Comparison of ENCODE assay signal across 9 mouse cellular contexts in the genomic region with DNA sequence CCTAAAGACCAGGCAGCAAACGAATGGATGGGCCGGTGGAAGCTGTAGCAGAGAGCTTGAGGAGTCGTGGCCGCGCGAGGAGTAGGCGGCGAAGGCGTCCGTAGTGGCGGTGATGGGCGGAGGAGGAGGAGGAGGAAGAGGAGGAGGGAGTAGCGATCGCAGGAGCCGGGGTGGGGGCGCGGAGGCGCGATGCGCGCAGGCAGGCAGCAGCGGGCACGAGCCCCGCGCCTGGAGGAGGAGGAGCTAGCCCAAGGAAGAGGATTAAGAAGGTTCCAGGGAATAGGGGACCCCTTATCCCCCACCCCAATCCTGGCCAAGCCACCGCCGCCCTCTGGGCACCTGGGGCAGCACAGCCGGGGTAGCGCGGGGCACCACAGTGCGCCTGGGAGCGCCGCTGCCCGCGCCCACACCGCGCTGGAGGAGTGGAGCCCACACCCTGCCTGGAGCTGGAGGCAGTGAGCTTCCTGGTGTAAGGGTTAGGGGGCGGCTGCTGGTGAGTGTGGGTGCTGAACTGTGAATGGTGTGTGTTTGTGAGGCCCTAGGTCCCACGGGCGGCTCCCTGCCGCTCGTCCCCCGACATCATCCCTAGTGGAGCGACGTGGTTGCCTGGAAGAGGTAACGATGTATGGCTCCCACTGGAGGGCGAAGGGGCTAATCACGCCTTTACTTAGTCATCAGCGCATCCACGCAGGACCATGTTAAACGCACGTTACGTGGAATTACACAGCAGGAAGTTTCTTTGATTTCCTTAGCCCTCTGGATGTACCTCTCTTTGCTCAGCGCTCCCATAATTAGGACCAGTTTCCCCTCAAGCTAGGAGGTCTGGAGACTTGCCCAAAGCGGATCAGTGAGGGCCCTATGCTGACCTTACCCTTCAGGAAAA. TPM values are rescaled to one million over a fixed set of nuclear protein-coding genes. Genes with fewer than 3 reads are reported as not detected.
DNase-seq lines count a peak whose midpoint lies in the region; ATAC-seq lines count a peak whose summit lies in the region.
"Had no signal": no experiment of that assay in that cellular context is flagged by ENCODE, and none has a peak within 500 bp of the region (broad histone marks: within the 10 kb centered on the region; RNA-seq: fewer than 3 reads in every experiment).

A gene (minus strand): TSS at position 125 of the 883 bp plus-strand sequence.

- H3K4me2 ChIP-seq in embryonic facial prominence, embryonic 15.5 days (replicated peaks), result peak within 1 kb of the TSS; percentile 99
- H3K4me2 ChIP-seq in intestine, embryonic 14.5 days (ENCODE audit: low read length), result peak within 1 kb of the TSS; percentile 84
- H3K4me2 ChIP-seq in neural tube, embryonic 14.5 days (ENCODE audit: low read depth, low read length), result peak within 1 kb of the TSS; percentile 67

- under 1% methylated on average over 54 of the region's 55 CpGs for WGBS in embryonic facial prominence, embryonic 15.5 days
- under 1% methylated on average over 51 of the region's 55 CpGs for WGBS in intestine, embryonic 14.5 days
- under 1% methylated on average over 54 of the region's 55 CpGs for whole genome bisulfite sequencing in neural tube, embryonic 14.5 days

- H3K4me1 ChIP-seq in embryonic facial prominence, embryonic 15.5 days, result 0 out of 2 replicates have a peak, but pooled peaks cover 10% of the 10 kb centered on the region
- H3K4me1 ChIP-seq in intestine, embryonic 14.5 days (replicated peaks; ENCODE audit: control insufficient read depth, insufficient read depth, low read length), result no peaks in the 10 kb centered on the region
- peaks cover 3% of the 10 kb centered on the region; the same call in 1 of the 2 replicates for H3K4me1 ChIP-seq in neural tube, embryonic 14.5 days (ENCODE audit: control insufficient read depth, insufficient read depth, low read length)

- peak within 1 kb of the TSS; percentile 26 for H3K9ac ChIP-seq in embryonic facial prominence, embryonic 15.5 days
- peak within 1 kb of the TSS; percentile 36 for H3K9ac ChIP-seq in intestine, embryonic 14.5 days (ENCODE audit: low read length)
- peak within 1 kb of the TSS; percentile 89 for H3K9ac ChIP-seq in neural tube, embryonic 14.5 days (replicated peaks; ENCODE audit: low read depth, low read length)

- H3K36me3 ChIP-seq in embryonic facial prominence, embryonic 15.5 days, result no peaks in the 10 kb centered on the region
- no peaks in the 10 kb centered on the region for H3K36me3 ChIP-seq in intestine, embryonic 14.5 days (ENCODE audit: control insufficient read depth, insufficient read depth, low read length)
- H3K36me3 ChIP-seq in neural tube, embryonic 14.5 days (ENCODE audit: control insufficient read depth, insufficient read depth, low read length), result no peaks in the 10 kb centered on the region

- no peaks in the 10 kb centered on the region for H3K9me3 ChIP-seq in embryonic facial prominence, embryonic 15.5 days (replicated peaks)
- H3K9me3 ChIP-seq in intestine, embryonic 14.5 days (ENCODE audit: control insufficient read depth, low read length), result no peaks in the 10 kb centered on the region
- H3K9me3 ChIP-seq in neural tube, embryonic 14.5 days (ENCODE audit: control insufficient read depth, low read length), result no peaks in the 10 kb centered on the region

- H3K27me3 ChIP-seq in embryonic facial prominence, embryonic 15.5 days, result peaks cover 11% of the 10 kb centered on the region
- H3K27me3 ChIP-seq in intestine, embryonic 14.5 days (replicated peaks; ENCODE audit: control insufficient read depth, insufficient read depth, low read length), result peaks cover 24% of the 10 kb centered on the region
- no peaks in the 10 kb centered on the region; the same call in 1 of the 2 replicates for H3K27me3 ChIP-seq in neural tube, embryonic 14.5 days (ENCODE audit: control insufficient read depth, insufficient read depth, low read length)

- DNase-seq in kidney, adult 18-20 months, result peak; percentile 2
- DNase-seq in kidney, adult 9 months, result no peak
- peak; percentile 2 to 3 for DNase-seq in adrenal gland, postnatal 4 days (ENCODE audit: low spot score in 2 of 2)
- DNase-seq in intestine, embryonic 14.5 days (ENCODE audit: low spot score), result peak; percentile 76
- DNase-seq in left cerebral cortex, postnatal 4 days, result peak; percentile 76
- DNase-seq in spleen, postnatal 14 days (ENCODE audit: low spot score in 2 of 2), result no peak

- peak within 1 kb of the TSS; percentile 59 for H3K4me3 ChIP-seq in embryonic facial prominence, embryonic 15.5 days (replicated peaks)
- peak within 1 kb of the TSS; percentile 52 for H3K4me3 ChIP-seq in intestine, embryonic 14.5 days (ENCODE audit: low read depth, low read length)
- H3K4me3 ChIP-seq in neural tube, embryonic 14.5 days (ENCODE audit: low read depth, low read length), result peak within 1 kb of the TSS; percentile 75

- intact Hi-C loops in left cerebral cortex, postnatal 4 days (cut with DNase I), result loop anchor here (5.0 kb wide), 1 partner anchor 166 kb away; no protein-coding TSS in a partner anchor

- ATAC-seq in embryonic facial prominence, embryonic 15.5 days (ENCODE audit: insufficient number of reproducible peaks, low FRiP score, low TSS enrichment, low read depth), result peak; percentile 78
- peak; percentile 86 for ATAC-seq in intestine, embryonic 14.5 days (replicated peaks; ENCODE audit: low FRiP score, low TSS enrichment, low read depth)
- ATAC-seq in neural tube, embryonic 14.5 days (ENCODE audit: low read depth), result peak; percentile 94
- ATAC-seq: Patski had no signal

- no peak within 1 kb of the TSS for H3K27ac ChIP-seq in embryonic facial prominence, embryonic 15.5 days (replicated peaks)
- no peak within 1 kb of the TSS for H3K27ac ChIP-seq in intestine, embryonic 14.5 days (ENCODE audit: low read depth)
- H3K27ac ChIP-seq in neural tube, embryonic 14.5 days (ENCODE audit: low read depth, low read length), result peak within 1 kb of the TSS; percentile 81

RNA-seq across cellular contexts. Expression of the gene that starts here (rescaled TPM):
- under 1 TPM; 0.31 to 0.37 TPM for total RNA-seq in adrenal gland, postnatal 4 days (2021)
- polyA plus RNA-seq in embryonic facial prominence, embryonic 15.5 days (2015; fragmentation: Nextera tagmentation; extraction: Ambion mirVana), result 1.2 and 1.5 TPM in 2 replicates
- polyA plus RNA-seq in intestine, embryonic 14.5 days (2014; fragmentation: Nextera tagmentation; extraction: Ambion mirVana), result 2.0 and 2.7 TPM in 2 replicates
- 10 to 100 TPM; 49.3 to 58.5 TPM for total RNA-seq in left cerebral cortex, postnatal 4 days (2021)
- 42.5 and 44.9 TPM in 2 replicates for polyA plus RNA-seq in neural tube, embryonic 14.5 days (2014; fragmentation: Nextera tagmentation; extraction: Ambion mirVana)
- polyA plus RNA-seq: Patski had no signal

Comparison
In these comparisons a context has a peak if more than half of its experiments do, and no peak if none do; other contexts are left out.
1. RNA of the gene that starts here (total RNA-seq): 49.3 to 58.5 TPM in left cerebral cortex, postnatal 4 days; 0.31 to 0.37 TPM in adrenal gland, postnatal 4 days; every median in the first group is over 10 times any median in the second.
2. RNA of the gene that starts here (polyA plus RNA-seq): 42.5 to 44.9 TPM in neural tube, embryonic 14.5 days; 2.0 to 2.7 TPM in intestine, embryonic 14.5 days and 1.2 to 1.5 TPM in embryonic facial prominence, embryonic 15.5 days; every median in the first group is over 10 times any median in the second.
3. DNase-seq: peak in kidney, adult 18-20 months (single experiment), intestine, embryonic 14.5 days (single experiment) and left cerebral cortex, postnatal 4 days (single experiment); none in kidney, adult 9 months (single experiment) and spleen, postnatal 14 days (0 of 2).
4. Peak in DNase-seq in adrenal gland, postnatal 4 days; RNA of the gene not detected or under 1 TPM.
5. H3K9ac ChIP-seq: peak in every context shown above with its lines; median percentile 89 in neural tube, embryonic 14.5 days; 36 in intestine, embryonic 14.5 days; 26 in embryonic facial prominence, embryonic 15.5 days.
6. Peak in every context shown above with its lines, with median percentiles within 50 percentile points of each other: ATAC-seq, H3K4me2 ChIP-seq and H3K4me3 ChIP-seq.